Mouse (Mus musculus): ENCODE measurements at regions not wholly inside any gene's neighbourhood (a gene's known extent, or its start where the extent isn't known, plus 50 kb on each side); places are given as distances from the start of the nearest gene placed in this dataset.
"Not testable (repeated sequence)": the region's sequence is repeated elsewhere in the genome, so short reads cannot be mapped to it uniquely, and the experiment has no call there.

DNA sequence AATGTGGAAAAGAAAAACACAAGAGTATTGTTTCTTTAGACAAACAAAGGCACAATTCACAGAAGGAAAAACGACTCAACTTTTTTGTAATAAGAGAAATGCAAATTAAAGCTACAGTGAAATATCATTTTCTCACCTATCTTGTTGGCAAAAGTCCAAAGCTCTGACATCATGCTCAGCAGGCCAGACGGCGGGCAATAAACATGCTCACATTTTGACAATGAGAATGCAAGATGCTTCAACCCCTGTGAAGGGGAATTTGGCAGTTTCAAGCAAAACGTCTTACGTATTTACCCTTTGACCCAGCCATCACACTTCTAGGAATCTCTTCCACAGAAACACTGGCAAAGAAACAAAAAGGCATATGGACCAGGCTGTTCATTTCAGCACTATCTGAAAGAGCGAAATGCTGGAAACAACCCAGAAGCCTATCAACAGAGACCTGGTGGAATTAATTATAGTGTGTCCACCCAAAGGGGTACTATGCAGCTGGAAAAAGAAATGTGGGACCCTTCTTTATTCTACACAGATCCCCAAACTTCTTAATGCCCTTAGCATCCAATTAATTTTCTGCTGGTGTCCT is 203.4 kb upstream of the 2610301B20Rik start:
- Histone ChIP-seq H3K4me3 (no peak overlapping the region), H3K27ac (no peak overlapping the region), H3K4me2 (no peak overlapping the region), H3K9ac (no peak overlapping the region), H3K36me3 (no peaks in the 10 kb centered on the region), H3K9me3 (no peaks in the 10 kb centered on the region), H3K27me3 (no peaks in the 10 kb centered on the region), H3K4me1 (no peaks in the 10 kb centered on the region)
- 53% methylated on average over 6 of the region's 6 CpGs for WGBS
- no peak for ATAC-seq (ENCODE audit: insufficient number of reproducible peaks, low FRiP score, low TSS enrichment, low read depth)

DNA sequence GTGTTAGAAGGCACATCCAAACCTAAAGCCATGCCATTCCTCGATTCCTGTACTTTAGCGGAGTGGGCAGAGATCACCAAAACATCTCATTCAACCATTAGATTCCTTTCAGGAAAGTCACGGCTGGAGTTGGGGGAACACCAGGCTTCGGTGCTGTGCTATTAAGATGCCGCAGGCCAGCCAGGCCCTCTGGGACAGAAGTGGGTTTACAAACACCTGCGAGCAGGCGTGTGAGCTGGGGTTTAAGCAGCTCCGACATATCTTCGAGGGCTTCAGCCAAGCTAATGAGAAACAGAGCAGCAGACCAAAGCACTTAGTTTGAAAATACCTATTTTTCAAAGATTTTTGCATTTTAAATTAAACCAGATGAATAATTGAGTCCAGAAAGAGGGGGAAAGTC is 183.2 kb upstream of the 2610301B20Rik start:
- no peaks in the 10 kb centered on the region for H3K36me3 ChIP-seq
- 29% methylated on average over 9 of the region's 9 CpGs for WGBS
- no peak overlapping the region for H3K4me2 ChIP-seq
- ATAC-seq (ENCODE audit: insufficient number of reproducible peaks, low FRiP score, low TSS enrichment, low read depth), result no peak
- H3K4me3 ChIP-seq, result no peak overlapping the region
- no peaks in the 10 kb centered on the region for H3K9me3 ChIP-seq
- H3K9ac ChIP-seq, result no peak overlapping the region
- no peaks in the 10 kb centered on the region for H3K27me3 ChIP-seq
- H3K4me1 ChIP-seq, result 0 out of 2 replicates have a peak, but pooled peaks cover 3% of the 10 kb centered on the region
- no peak overlapping the region for H3K27ac ChIP-seq

DNA sequence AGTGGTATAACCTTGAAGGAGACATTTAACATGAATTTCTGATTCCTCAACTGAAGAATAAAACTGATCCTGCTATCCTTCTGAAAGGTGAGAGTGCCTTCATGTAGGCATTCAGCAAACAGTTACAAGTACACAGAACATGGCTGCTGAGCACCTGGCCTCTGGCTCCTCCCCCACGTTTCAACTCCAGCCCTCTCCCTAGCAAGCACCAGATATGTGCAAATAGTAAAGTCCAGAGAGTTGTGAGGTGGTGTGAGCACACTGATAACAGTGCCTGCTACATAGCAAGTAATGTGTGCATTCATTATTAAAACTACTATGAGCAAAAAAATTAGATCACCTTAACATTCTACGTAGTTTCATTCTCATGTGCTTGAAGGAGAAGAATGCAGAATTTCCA is 181.4 kb upstream of the 2610301B20Rik start:
- no peaks in the 10 kb centered on the region for H3K36me3 ChIP-seq
- no peak for ATAC-seq (ENCODE audit: insufficient number of reproducible peaks, low FRiP score, low TSS enrichment, low read depth)
- H3K9ac ChIP-seq, result no peak overlapping the region
- H3K4me2 ChIP-seq, result no peak overlapping the region
- H3K4me3 ChIP-seq, result no peak overlapping the region
- H3K4me1 ChIP-seq, result 0 out of 2 replicates have a peak, but pooled peaks cover 3% of the 10 kb centered on the region
- 75% methylated on average over 2 of the region's 2 CpGs for WGBS
- no peaks in the 10 kb centered on the region for H3K9me3 ChIP-seq
- no peak overlapping the region for H3K27ac ChIP-seq
- H3K27me3 ChIP-seq, result no peaks in the 10 kb centered on the region

DNA sequence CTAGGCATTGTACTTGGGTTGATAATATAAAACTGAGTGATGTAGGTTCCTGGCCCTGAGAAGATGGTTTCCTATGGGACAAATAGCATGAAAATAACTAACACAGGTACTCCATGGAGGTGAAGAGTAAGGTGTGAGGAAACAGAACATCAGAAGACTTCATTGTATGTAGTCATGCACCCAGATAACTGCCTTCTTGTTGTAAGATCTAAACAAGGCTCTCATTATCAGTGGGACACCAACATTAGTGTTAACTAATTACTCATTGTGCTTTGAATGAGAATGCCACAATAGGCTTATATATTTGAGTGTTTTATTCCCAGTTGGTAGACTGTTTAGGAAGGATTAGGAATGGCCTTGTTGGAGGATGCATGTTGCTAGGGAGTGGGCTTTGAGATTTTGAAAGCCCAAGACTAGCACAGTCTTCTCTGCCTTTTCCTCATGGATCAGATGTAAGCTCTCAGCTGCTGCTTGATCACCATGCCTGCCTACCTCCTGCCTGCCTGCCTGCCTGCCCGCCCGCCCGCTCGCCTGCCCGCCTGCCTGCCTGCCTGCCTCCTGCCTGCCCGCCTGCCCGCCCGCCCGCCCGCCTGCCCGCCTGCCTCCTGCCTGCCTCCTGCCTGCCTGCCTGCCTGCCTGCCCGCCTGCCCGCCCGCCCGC is 180.7 kb upstream of the 2610301B20Rik start:
- Histone ChIP-seq H3K4me1 (0 out of 2 replicates have a peak, but pooled peaks cover 3% of the 10 kb centered on the region), H3K9ac (no peak overlapping the region), H3K4me3 (peak overlapping the region; percentile 9; the same call in 1 of the 2 replicates), H3K9me3 (no peaks in the 10 kb centered on the region), H3K27me3 (no peaks in the 10 kb centered on the region), H3K4me2 (0 out of 2 replicates have a peak overlapping the region, but pooled peaks have one; percentile 7), H3K36me3 (no peaks in the 10 kb centered on the region), H3K27ac (no peak overlapping the region)
- ATAC-seq (ENCODE audit: insufficient number of reproducible peaks, low FRiP score, low TSS enrichment, low read depth), result no peak
- WGBS, result 0% methylated on average over 1 of the region's 15 CpGs

- not testable (repeated sequence) for ATAC-seq (ENCODE audit: insufficient number of reproducible peaks, low FRiP score, low TSS enrichment, low read depth); H3K27me3 ChIP-seq; H3K9me3 ChIP-seq; H3K36me3 ChIP-seq; H3K27ac ChIP-seq; H3K4me1 ChIP-seq; H3K9ac ChIP-seq
- Histone ChIP-seq H3K4me3 (peak overlapping the region; percentile 9; the same call in 1 of the 2 replicates), H3K4me2 (0 out of 2 replicates have a peak overlapping the region, but pooled peaks have one; percentile 7)
- WGBS, result 60% methylated on average over 5 of the region's 21 CpGs
These were observed 180.1 kb upstream of the 2610301B20Rik start for GRCm38 (mm10) chr4:10694106-10694748.

- Histone ChIP-seq H3K9me3 (no peaks in the 10 kb centered on the region), H3K36me3 (no peaks in the 10 kb centered on the region), H3K27me3 (no peaks in the 10 kb centered on the region), H3K4me3 (no peak overlapping the region), H3K27ac (no peak overlapping the region), H3K4me2 (no peak overlapping the region), H3K4me1 (no peaks in the 10 kb centered on the region), H3K9ac (no peak overlapping the region)
- no peak for ATAC-seq (ENCODE audit: insufficient number of reproducible peaks, low FRiP score, low TSS enrichment, low read depth)
- WGBS, result 77% methylated on average over 1 of the region's 1 CpGs
These were observed 177.0 kb upstream of the 2610301B20Rik start for GRCm38 (mm10) chr4:10697225-10697836.

DNA sequence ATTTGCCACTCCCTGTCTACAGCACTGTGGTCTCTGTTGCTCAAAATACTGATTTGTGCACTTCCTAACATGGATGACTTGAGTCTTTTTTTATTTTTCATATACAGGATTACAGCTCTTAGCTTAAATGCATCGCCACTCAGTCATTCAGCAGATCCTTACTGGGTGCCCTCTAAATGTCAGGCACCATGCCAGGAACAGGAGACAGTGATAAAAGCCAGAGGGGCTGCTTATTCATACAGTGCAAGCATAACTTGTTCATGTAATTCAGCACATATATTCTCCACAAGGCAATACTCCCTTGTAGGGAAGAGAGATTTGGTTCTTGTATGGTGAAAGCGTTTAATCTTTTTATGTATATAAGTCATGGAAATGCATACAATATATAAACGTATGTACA is 175.7 kb upstream of the 2610301B20Rik start:
- no peaks in the 10 kb centered on the region for H3K9me3 ChIP-seq
- no peaks in the 10 kb centered on the region for H3K36me3 ChIP-seq
- no peak overlapping the region for H3K4me3 ChIP-seq
- 86% methylated on average over 3 of the region's 3 CpGs for WGBS
- no peak overlapping the region for H3K4me2 ChIP-seq
- no peaks in the 10 kb centered on the region for H3K27me3 ChIP-seq
- no peaks in the 10 kb centered on the region for H3K4me1 ChIP-seq
- ATAC-seq (ENCODE audit: insufficient number of reproducible peaks, low FRiP score, low TSS enrichment, low read depth), result no peak
- H3K27ac ChIP-seq, result no peak overlapping the region
- no peak overlapping the region for H3K9ac ChIP-seq

DNA sequence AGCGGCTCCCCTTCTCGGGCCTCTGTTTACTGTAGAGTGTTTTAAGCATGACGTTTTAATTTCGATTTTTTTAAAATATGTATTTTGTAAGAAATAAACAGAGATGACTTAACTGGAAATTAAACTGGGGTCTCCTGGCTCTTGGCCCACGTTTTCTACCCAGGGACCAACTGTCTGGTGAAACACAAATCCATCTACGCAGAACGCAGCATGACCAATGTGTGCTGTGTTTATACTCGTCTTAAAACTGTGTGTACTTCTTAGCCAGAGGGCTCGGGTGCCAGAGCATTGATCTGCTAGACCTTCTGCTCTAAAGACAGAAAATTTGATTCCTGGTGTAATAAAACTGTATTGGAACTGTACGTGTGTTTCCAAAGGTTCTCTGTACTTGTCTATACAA is 172.8 kb upstream of the 2610301B20Rik start:
- Histone ChIP-seq H3K36me3 (no peaks in the 10 kb centered on the region), H3K9ac (no peak overlapping the region), H3K9me3 (no peaks in the 10 kb centered on the region), H3K4me3 (no peak overlapping the region), H3K4me2 (no peak overlapping the region), H3K27me3 (no peaks in the 10 kb centered on the region), H3K27ac (no peak overlapping the region), H3K4me1 (peaks cover 3% of the 10 kb centered on the region; the same call in 1 of the 2 replicates)
- WGBS, result 48% methylated on average over 10 of the region's 10 CpGs
- no peak for ATAC-seq (ENCODE audit: insufficient number of reproducible peaks, low FRiP score, low TSS enrichment, low read depth)

GRCm38 (mm10) chr4:10703212-10703611 is 171.1 kb upstream of the 2610301B20Rik start:
- Histone ChIP-seq H3K4me1 (peaks cover 18% of the 10 kb centered on the region), H3K9ac (no peak overlapping the region), H3K27me3 (no peaks in the 10 kb centered on the region), H3K27ac (no peak overlapping the region), H3K4me3 (no peak overlapping the region), H3K36me3 (no peaks in the 10 kb centered on the region), H3K9me3 (no peaks in the 10 kb centered on the region), H3K4me2 (no peak overlapping the region)
- WGBS, result 81% methylated on average over 2 of the region's 2 CpGs
- no peak for ATAC-seq (ENCODE audit: insufficient number of reproducible peaks, low FRiP score, low TSS enrichment, low read depth)

GRCm38 (mm10) chr4:10707016-10707657 is 167.2 kb upstream of the 2610301B20Rik start:
- Histone ChIP-seq H3K36me3 (no peaks in the 10 kb centered on the region), H3K4me1 (peaks cover 18% of the 10 kb centered on the region), H3K9me3 (no peaks in the 10 kb centered on the region), H3K4me2 (no peak overlapping the region), H3K27ac (peak overlapping the region; percentile 18; the same call in 1 of the 2 replicates), H3K27me3 (no peaks in the 10 kb centered on the region), H3K4me3 (no peak overlapping the region), H3K9ac (no peak overlapping the region)
- no peak for ATAC-seq (ENCODE audit: insufficient number of reproducible peaks, low FRiP score, low TSS enrichment, low read depth)
- 44% methylated on average over 7 of the region's 7 CpGs for WGBS

- H3K4me3 ChIP-seq, result no peak overlapping the region
- WGBS, result 19% methylated on average over 2 of the region's 2 CpGs
These were observed 166.6 kb upstream of the 2610301B20Rik start for GRCm38 (mm10) chr4:10707658-10708056.

More at GRCm38 (mm10) chr4:10707658-10708056, 166.6 kb upstream of the 2610301B20Rik start:
- H3K27me3 ChIP-seq, result no peaks in the 10 kb centered on the region
- no peaks in the 10 kb centered on the region for H3K36me3 ChIP-seq
- no peak overlapping the region for H3K9ac ChIP-seq
- H3K4me2 ChIP-seq, result no peak overlapping the region
- H3K27ac ChIP-seq, result 0 out of 2 replicates have a peak overlapping the region, but pooled peaks have one; percentile 18
- ATAC-seq (ENCODE audit: insufficient number of reproducible peaks, low FRiP score, low TSS enrichment, low read depth), result no peak; the same call in 1 of the 2 replicates
- no peaks in the 10 kb centered on the region for H3K9me3 ChIP-seq
- peaks cover 18% of the 10 kb centered on the region for H3K4me1 ChIP-seq
